Mouse (Mus musculus) limb, embryonic 15.5 days (tissue): ENCODE data around the gene Serpinb6b. TPM values are rescaled to one million over a fixed set of nuclear protein-coding genes. Genes with fewer than 3 reads are reported as not detected.
"Not testable (repeated sequence)": the region's sequence is repeated elsewhere in the genome, so short reads cannot be mapped to it uniquely, and the experiment has no call there.

Experiments used
- ATAC-seq: fragments of 200-750 bp; cut with Nextera tagmentation; 2 replicates; pipeline ENCODE4 v1.8.0; 2017; ENCODE audit warnings: low read depth, moderate TSS enrichment; ENCODE audit not compliant: insufficient number of reproducible peaks, low FRiP score, low TSS enrichment
- H3K27ac ChIP-seq: fragments of 300-500 bp; sonication (generic); 2 replicates; pipeline ENCODE4 v1.5.1; 2015; ENCODE audit warnings: moderate library complexity, mild to moderate bottlenecking, inconsistent platforms
- H3K27me3 ChIP-seq: fragments of 300-500 bp; sonication (generic); 2 replicates; pipeline ENCODE4 v1.6.1; 2015; ENCODE audit warnings: inconsistent platforms
- H3K36me3 ChIP-seq: fragments of 300-500 bp; sonication (generic); 2 replicates; pipeline ENCODE4 v1.6.1; 2015; ENCODE audit warnings: inconsistent platforms
- H3K4me1 ChIP-seq: fragments of 300-500 bp; sonication (generic); 2 replicates; pipeline ENCODE4 v1.6.1; 2015; ENCODE audit warnings: inconsistent platforms
- H3K4me2 ChIP-seq: fragments of 300-500 bp; sonication (generic); 2 replicates; pipeline ENCODE4 v1.6.1; 2015; ENCODE audit warnings: mild to moderate bottlenecking, inconsistent platforms
- H3K4me3 ChIP-seq: fragments of 300-500 bp; sonication (generic); 2 replicates; pipeline ENCODE4 v1.5.1; 2015; ENCODE audit warnings: mild to moderate bottlenecking, inconsistent platforms
- H3K9ac ChIP-seq: fragments of 300-500 bp; sonication (generic); 2 replicates; pipeline ENCODE4 v1.6.1; 2015; ENCODE audit warnings: inconsistent platforms
- H3K9me3 ChIP-seq: fragments of 300-500 bp; sonication (generic); 2 replicates; pipeline ENCODE4 v1.6.1; 2016; ENCODE audit warnings: inconsistent platforms
- WGBS: fragments of 180-500 bp; shearing (Covaris S2); methylation state at CpG from one replicate; pipeline ENCODE4 v1.1.7; 2015; 5-methylcytosine and 5-hydroxymethylcytosine counted together
- polyA plus RNA-seq: library from polyadenylated mRNA; unstranded; fragments of >200 nt; fragmentation: Nextera tagmentation; extraction: Ambion mirVana; gene quantifications from 2 replicates; pipeline ENCODE4 v1.2.1, GENCODE M21; 2015

Gene Serpinb6b
- 1.8 and 1.9 TPM in 2 replicates for polyA plus RNA-seq

DNA sequence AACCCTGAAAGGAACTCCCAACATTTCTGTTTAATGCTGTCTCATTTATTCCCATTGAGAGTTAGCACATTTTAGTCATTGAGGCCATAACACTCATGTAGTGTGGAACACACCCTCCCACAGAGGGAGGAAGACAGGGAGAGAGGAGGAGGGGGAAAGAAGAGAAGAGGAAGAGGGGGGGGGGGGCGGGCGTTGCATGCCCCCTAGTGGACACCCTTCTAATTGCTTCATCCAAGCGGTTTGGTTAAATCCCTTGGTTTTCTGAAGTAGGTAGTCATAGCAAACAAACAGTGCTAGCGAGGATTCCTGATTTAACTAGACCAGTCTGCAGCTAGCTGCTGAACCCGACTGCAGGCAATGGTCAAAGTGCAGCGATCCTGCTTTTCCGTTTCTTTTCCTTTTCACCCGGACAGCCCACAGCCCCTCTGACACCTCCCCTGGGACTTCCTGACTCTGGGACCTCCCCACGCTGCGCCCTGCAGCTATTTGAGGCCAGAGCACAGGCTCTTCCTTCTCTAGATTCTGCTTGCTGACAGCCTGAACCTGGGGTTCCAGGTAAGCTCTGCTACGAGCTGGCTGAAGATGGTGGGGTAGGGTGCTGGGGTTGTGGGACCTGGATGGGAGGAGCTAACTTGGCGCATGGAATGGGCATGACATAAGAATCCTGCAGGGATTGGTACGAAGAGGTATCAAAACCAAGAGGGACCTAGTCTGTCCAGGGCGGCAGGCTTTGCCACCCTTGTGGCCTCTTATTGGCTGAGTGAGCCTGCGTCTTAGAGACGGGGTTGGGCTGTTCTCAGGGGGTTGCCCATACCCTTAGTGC is at the start of gene Serpinb6b:
Serpinb6b (plus strand) TSS at position 221 of the 823 bp plus-strand sequence.
- ATAC-seq: no peak
- H3K9ac ChIP-seq: no peak within 1 kb of the TSS

GRCm38 (mm10) chr13:32922622-32923021 is 42.4 kb upstream of the Serpinb6b start:
- Histone ChIP-seq H3K9ac (no peak overlapping the region), H3K27me3 (no peaks in the 10 kb centered on the region), H3K9me3 (no peaks in the 10 kb centered on the region), H3K27ac (no peak overlapping the region), H3K4me1 (no peaks in the 10 kb centered on the region), H3K4me2 (no peak overlapping the region), H3K36me3 (no peaks in the 10 kb centered on the region), H3K4me3 (no peak overlapping the region)
- no peak for ATAC-seq

More for the DNA sequence above, at the start of gene Serpinb6b:
- Histone ChIP-seq H3K27ac (no peak within 1 kb of the TSS), H3K4me3 (peak within 1 kb of the TSS; percentile 29), H3K4me2 (peak within 1 kb of the TSS; percentile 45), H3K4me1 (peaks cover 5% of the 10 kb centered on the region), H3K27me3 (no peaks in the 10 kb centered on the region), H3K9me3 (no peaks in the 10 kb centered on the region), H3K36me3 (no peaks in the 10 kb centered on the region)
- WGBS: 46% methylated on average over 14 of the region's 16 CpGs

GRCm38 (mm10) chr13:32924578-32925360 is 40.2 kb upstream of the Serpinb6b start:
- H3K9me3 ChIP-seq: no peaks in the 10 kb centered on the region
- no peak for ATAC-seq
- H3K9ac ChIP-seq: no peak overlapping the region
- H3K27me3 ChIP-seq: no peaks in the 10 kb centered on the region
- H3K36me3 ChIP-seq: no peaks in the 10 kb centered on the region
- H3K27ac ChIP-seq: no peak overlapping the region
- H3K4me2 ChIP-seq: no peak overlapping the region
- no peaks in the 10 kb centered on the region for H3K4me1 ChIP-seq
- no peak overlapping the region for H3K4me3 ChIP-seq
- WGBS: 60% methylated on average over 7 of the region's 7 CpGs

- H3K27me3 ChIP-seq: no peaks in the 10 kb centered on the region
- H3K4me2 ChIP-seq: no peak overlapping the region
- H3K9me3 ChIP-seq: no peaks in the 10 kb centered on the region
- H3K4me1 ChIP-seq: no peaks in the 10 kb centered on the region
- no peak overlapping the region for H3K9ac ChIP-seq
- no peak overlapping the region for H3K4me3 ChIP-seq
- no peak for ATAC-seq
- no peak overlapping the region for H3K27ac ChIP-seq
- 86% methylated on average over 2 of the region's 2 CpGs for WGBS
- no peaks in the 10 kb centered on the region for H3K36me3 ChIP-seq
Measured at GRCm38 (mm10) chr13:32926661-32927060, 38.3 kb upstream of the Serpinb6b start.

- no peak overlapping the region for H3K9ac ChIP-seq
- ATAC-seq: no peak
- no peaks in the 10 kb centered on the region for H3K4me1 ChIP-seq
- H3K9me3 ChIP-seq: no peaks in the 10 kb centered on the region
- no peak overlapping the region for H3K4me3 ChIP-seq
- H3K27ac ChIP-seq: no peak overlapping the region
- no peak overlapping the region for H3K4me2 ChIP-seq
- no peaks in the 10 kb centered on the region for H3K36me3 ChIP-seq
- WGBS: 80% methylated on average over 1 of the region's 1 CpGs
- H3K27me3 ChIP-seq: no peaks in the 10 kb centered on the region
Measured at GRCm38 (mm10) chr13:32927241-32927640, 37.8 kb upstream of the Serpinb6b start.

- H3K27me3 ChIP-seq: no peaks in the 10 kb centered on the region
- H3K27ac ChIP-seq: no peak overlapping the region
- H3K4me2 ChIP-seq: no peak overlapping the region
- no peak for ATAC-seq
- no peaks in the 10 kb centered on the region for H3K4me1 ChIP-seq
- no peak overlapping the region for H3K9ac ChIP-seq
- no peak overlapping the region for H3K4me3 ChIP-seq
- 67% methylated on average over 2 of the region's 2 CpGs for WGBS
- no peaks in the 10 kb centered on the region for H3K36me3 ChIP-seq
- no peaks in the 10 kb centered on the region for H3K9me3 ChIP-seq
Measured at GRCm38 (mm10) chr13:32929107-32929750, 35.8 kb upstream of the Serpinb6b start.

DNA sequence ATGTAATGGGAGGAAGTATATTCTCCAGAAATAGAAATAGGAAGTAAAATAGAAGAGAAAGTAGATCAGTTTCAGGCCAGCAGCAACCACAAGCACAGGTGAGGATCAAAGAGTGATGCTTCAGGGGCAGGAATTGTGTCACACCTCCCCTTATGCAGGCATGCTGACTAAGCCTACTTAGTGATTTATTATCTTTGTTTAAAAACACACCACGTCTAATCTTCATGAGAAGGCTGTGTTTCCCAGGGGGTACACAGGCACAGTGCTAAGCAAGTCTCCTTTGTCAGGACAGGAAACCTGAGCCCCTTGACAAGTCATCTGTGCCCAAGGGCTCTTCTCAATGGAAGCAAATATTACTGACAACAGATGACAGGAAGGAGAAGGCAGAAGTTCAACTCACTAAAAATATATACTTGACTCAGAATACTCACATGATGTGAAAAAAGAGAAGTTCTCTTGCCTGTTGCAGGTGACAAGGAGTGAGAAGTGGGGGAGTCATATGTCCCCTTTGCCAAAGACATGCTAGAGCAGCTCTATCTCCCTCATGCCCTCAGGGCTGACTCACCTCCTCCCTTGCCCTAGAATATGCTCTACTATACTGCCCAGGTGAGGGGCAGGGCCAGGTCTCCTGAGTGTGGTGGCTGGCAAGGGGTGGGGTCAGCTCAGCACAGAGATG is 30.2 kb upstream of the Serpinb6b start:
- H3K4me3 ChIP-seq: no peak overlapping the region
- H3K27ac ChIP-seq: no peak overlapping the region
- H3K4me2 ChIP-seq: no peak overlapping the region
- H3K9ac ChIP-seq: no peak overlapping the region
- no peaks in the 10 kb centered on the region for H3K9me3 ChIP-seq
- WGBS: 10% methylated on average over 1 of the region's 1 CpGs
- no peaks in the 10 kb centered on the region for H3K36me3 ChIP-seq
- no peaks in the 10 kb centered on the region for H3K4me1 ChIP-seq
- no peaks in the 10 kb centered on the region for H3K27me3 ChIP-seq
- ATAC-seq: 0 out of 2 replicates have a peak, but pooled peaks have one; percentile 48

- not testable (repeated sequence) for H3K27me3 ChIP-seq, H3K27ac ChIP-seq, H3K4me2 ChIP-seq, H3K4me1 ChIP-seq, ATAC-seq, H3K9me3 ChIP-seq, H3K36me3 ChIP-seq, H3K9ac ChIP-seq, H3K4me3 ChIP-seq
- 77% methylated on average over 4 of the region's 4 CpGs for WGBS
Measured at GRCm38 (mm10) chr13:32938275-32938674, 26.7 kb upstream of the Serpinb6b start.

GRCm38 (mm10) chr13:32939191-32939590 is 25.8 kb upstream of the Serpinb6b start:
- not testable (repeated sequence) for H3K36me3 ChIP-seq, H3K27ac ChIP-seq, H3K4me3 ChIP-seq, H3K9me3 ChIP-seq, H3K27me3 ChIP-seq, H3K4me2 ChIP-seq, H3K9ac ChIP-seq, ATAC-seq, H3K4me1 ChIP-seq
- WGBS: 72% methylated on average over 3 of the region's 3 CpGs

DNA sequence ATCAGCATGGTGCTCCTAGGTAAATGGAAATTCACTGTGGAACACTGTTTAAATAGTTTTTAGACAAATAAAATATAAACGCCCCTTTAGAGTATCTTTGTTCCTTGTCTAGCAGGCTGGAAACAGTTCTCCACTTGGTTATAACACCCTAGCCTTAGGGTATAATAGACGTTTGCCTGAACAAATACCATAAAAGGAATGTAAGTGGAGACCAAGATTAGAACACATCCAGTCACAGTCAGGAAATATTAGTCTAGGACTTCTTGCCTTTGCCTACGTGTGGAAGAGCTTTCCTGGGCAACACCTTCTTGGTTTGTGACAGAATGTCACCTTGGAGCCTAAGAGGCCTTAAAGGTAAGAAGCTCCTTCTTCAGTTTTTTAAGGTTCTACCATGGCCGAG is 8.5 kb upstream of the Serpinb6b start:
- Histone ChIP-seq H3K4me1 (no peaks in the 10 kb centered on the region), H3K36me3 (no peaks in the 10 kb centered on the region), H3K27ac (no peak overlapping the region), H3K4me2 (no peak overlapping the region), H3K9ac (no peak overlapping the region), H3K4me3 (no peak overlapping the region), H3K27me3 (no peaks in the 10 kb centered on the region), H3K9me3 (no peaks in the 10 kb centered on the region)
- no peak for ATAC-seq
- 48% methylated on average over 4 of the region's 4 CpGs for WGBS

DNA sequence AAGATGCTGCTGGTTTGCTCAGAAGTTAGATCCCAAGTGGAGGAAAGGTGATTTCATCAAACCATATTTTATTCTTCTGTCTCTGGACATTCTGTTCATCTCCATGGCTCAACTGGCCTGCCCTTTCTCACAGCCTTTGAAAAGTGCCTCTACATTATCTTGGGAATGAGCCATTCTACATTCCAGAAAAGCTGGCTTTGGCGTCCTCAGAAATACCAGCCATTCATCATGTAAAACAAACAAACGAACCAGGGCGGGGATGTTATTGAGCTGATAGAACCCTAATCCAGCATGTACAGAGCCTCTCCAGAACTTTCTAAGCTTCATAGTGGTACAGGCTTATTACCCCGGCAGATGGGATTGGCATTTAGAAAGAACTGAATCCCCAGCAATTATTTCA is 7.1 kb upstream of the Serpinb6b start:
- Histone ChIP-seq H3K36me3 (no peaks in the 10 kb centered on the region), H3K9ac (no peak overlapping the region), H3K9me3 (no peaks in the 10 kb centered on the region), H3K4me1 (no peaks in the 10 kb centered on the region), H3K4me2 (no peak overlapping the region), H3K27ac (no peak overlapping the region), H3K27me3 (no peaks in the 10 kb centered on the region), H3K4me3 (no peak overlapping the region)
- 78% methylated on average over 4 of the region's 4 CpGs for WGBS
- ATAC-seq: no peak
